ENCODE assay signal across 8 mouse cellular contexts in genomic region chr11:26385971-26386370, GRCm38 (mm10). TPM values are rescaled to one million over a fixed set of nuclear protein-coding genes. Genes with fewer than 3 reads are reported as not detected.
A peak's percentile ranks its signal among the peaks of the same experiment; 100 is the strongest.
DNase-seq lines count a peak whose midpoint lies in the region; ATAC-seq and TF ChIP-seq lines count a peak whose summit lies in the region.

Gene Fancl (plus strand): TSS chr11:26386135.

- peak within 1 kb of the TSS; percentile 99 for H3K27ac ChIP-seq in layer of hippocampus, adult 2 months

- H3K4me3 ChIP-seq in layer of hippocampus, adult 2 months: peak within 1 kb of the TSS; percentile 63

- peak; percentile 29 for ATAC-seq in granulocyte monocyte progenitor cell, adult 5-6 weeks (replicated peaks; ENCODE audit: poor library complexity, severe bottlenecking)
- no peak for ATAC-seq in megakaryocyte, adult 5-6 weeks (ENCODE audit: poor library complexity, severe bottlenecking)

- no peak for DNase-seq in layer of hippocampus, adult 2 months (ENCODE audit: low spot score in 2 of 2)
- DNase-seq in layer of hippocampus, postnatal 36 days: no peak
- no peak for DNase-seq in adrenal gland, postnatal 25 days
- no peak for DNase-seq in frontal cortex, postnatal 36 days (ENCODE audit: low spot score in 2 of 2)
- DNase-seq in spleen, adult 12 weeks (ENCODE audit: low spot score): no peak
- DNase-seq in spleen, postnatal 4 days (ENCODE audit: low spot score in 2 of 2): no peak

- TF ChIP-seq CTCF in layer of hippocampus, adult 2 months (conservative IDR thresholded peaks at IDR 0.05): no peak

RNA-seq across cellular contexts. Expression of gene Fancl, which starts in this region (rescaled TPM):
- 1 to 10 TPM; 8.1 to 9.2 TPM for total RNA-seq in layer of hippocampus, adult 2 months (2021)
- 1 to 10 TPM; 9.2 to 9.7 TPM for total RNA-seq in layer of hippocampus, postnatal 36 days (2021)
- total RNA-seq in adrenal gland, postnatal 25 days (2021): 16.6 and 17.2 TPM in 2 replicates
- total RNA-seq in granulocyte monocyte progenitor cell, adult 5-6 weeks (2014; fragmentation: Nextera tagmentation): 16.0 and 16.5 TPM in 2 replicates
- total RNA-seq in granulocyte monocyte progenitor cell, adult 5-6 weeks (2017): 44.9 and 45.3 TPM in 2 replicates
- total RNA-seq in megakaryocyte, adult 5-6 weeks (2015): 23.4 and 26.4 TPM in 2 replicates
- total RNA-seq in megakaryocyte, adult 5-6 weeks (2017): 44.8 and 48.2 TPM in 2 replicates
